Mouse (Mus musculus) NIH3T3 (cell line): ENCODE results near the gene Actn1.

ENCODE experiments used
- DNase-seq: peaks from one replicate; pipeline ENCODE4 v3.0.0-alpha.2; 2012; ENCODE audit warnings: low read depth

Actn1 gene

GRCm38 (mm10) chr12:80135173-80135572, 125.0 kb downstream of the Actn1 start:
- peak; percentile 69 for DNase-seq

DNA sequence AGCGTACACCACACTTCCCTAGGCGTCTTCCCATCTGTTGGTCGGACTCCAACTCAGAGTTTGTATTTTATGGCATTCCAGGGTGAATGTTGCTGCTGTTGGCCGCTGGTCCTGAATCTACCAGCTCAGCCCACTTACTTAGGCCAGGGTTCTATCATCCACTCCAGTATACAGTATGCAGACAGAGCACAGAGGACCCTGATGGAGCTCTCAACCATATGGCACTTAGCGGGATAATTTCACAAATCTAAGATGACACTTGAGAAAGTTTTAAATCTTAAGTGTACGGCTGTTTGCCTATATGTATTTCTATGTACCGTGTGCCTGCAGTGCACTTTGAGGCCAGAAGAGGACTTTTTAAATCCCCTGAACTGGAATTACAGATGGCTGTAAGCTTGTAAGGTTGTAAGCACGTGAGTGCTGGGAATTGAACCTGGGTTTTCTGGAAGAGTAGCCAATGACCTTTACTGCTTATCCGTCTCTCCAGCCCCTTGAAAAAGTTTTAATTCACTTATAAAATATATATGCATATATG, 127.1 kb downstream of the Actn1 start:
- peak; percentile 39 for DNase-seq

DNA sequence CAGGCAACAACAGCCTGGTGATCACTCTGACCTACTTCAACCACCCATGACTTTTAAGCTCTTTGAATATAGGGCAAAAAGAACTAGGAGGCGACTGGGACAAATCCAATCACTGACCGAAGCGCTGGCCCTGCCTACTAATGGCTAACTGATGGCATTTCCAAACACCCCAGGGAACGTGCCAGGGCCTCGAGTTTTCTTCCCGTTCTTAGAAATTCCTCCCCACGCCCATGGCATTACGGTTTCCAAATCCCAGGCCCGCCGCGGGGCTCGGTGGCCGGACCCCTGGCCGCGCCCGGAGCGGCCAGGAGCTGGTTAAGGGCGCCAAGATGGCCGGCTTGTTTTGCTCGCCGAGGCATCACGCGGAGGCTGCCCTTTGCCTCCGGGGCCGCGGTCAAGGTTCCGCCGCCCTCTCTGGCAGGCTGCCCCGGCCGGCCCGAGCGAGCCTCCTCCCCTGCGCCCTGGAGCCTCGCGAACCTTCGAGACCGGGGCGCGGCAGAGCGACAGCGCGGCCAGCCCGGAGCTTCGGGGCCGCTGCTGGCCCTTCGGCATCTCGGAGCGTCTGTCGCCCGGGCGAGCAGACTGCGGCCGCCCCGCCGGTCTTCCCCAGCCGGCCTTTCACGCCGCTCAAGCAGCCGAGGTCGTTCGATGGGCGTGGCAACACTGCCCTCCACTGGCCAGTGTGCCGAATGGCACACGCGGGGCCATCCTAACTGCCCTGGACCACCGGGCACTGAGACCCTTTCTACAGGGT, 127.7 kb downstream of the Actn1 start:
- DNase-seq: peak; percentile 93

DNA sequence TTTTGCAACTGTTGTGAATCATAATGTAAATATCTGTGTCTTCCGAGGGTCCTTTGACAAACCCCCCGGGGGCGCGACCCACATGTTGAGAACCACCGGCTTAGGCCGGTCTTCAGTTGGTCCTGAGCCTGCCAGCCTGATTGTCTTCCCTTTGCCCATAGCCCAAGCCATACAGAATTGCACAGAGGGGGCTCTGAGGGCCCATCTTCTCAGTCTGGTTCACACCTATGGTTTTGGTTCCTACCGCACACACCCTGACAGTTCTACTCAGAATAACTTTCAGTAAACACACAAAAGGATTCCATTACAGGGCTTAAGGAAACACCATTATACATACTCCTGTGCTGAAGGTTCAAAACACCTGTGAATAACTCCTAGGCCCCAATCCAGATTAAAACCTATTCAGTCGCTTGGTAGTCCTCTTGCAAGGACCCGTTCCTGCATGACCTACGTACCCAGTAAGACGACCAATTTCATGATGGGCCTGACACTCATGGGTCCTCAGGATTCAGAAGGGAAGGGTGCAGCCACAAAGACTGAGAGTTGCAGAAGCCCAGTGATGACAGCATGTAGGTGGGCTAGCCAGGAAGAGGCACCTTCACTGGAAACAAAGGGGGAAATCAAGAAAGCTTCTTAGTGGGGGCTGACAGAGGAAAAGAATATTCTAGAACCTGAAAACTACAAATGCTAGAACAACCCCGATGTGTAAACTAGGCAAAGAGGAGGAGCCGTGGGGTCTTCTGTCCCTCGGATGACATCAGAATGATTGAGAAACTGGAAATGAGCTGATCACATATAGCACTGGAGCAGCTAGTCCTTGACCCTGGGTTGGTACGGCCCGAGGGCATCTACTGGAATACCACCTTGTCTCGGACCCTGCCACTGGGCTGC, 128.6 kb downstream of the Actn1 start:
- no peak for DNase-seq

DNA sequence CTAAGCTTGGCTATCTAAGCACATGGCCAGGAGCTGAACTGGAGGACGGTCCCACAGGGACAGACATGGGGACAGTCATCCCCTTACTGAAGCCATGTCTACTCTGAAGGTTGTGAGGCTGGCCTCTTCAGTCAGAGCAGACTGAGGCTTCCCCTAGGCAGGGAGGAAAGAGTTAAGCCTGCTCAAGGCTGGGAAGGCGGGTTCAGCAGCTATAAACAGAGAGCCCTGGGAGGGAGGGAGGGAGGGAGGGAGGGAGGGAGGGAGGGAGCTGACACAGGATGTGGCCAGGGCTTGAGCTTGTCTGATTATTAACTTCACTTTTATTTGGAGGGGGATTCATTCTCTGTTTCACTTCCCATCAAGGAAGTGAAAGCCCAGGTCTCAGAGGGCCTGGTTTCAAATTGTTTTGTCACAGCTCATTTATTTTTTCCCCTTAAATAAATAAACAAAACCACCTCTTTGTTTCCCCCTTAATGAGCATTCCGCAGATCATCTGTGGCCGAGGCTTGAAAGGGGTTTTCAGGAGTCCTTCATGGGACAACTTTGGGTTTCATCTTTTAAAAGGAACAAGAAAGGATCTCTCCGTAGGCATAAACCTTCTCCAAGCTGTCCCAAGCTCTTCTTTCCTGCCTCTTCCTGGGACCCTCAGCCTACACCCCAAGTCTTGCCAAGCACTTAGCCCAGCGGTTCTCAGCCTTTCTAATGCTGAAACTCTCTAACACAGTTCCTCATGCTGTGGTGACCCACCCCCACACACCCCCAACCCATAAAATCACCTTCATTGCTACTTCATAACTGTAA, 129.4 kb downstream of the Actn1 start:
- peak; percentile 45 for DNase-seq

DNA sequence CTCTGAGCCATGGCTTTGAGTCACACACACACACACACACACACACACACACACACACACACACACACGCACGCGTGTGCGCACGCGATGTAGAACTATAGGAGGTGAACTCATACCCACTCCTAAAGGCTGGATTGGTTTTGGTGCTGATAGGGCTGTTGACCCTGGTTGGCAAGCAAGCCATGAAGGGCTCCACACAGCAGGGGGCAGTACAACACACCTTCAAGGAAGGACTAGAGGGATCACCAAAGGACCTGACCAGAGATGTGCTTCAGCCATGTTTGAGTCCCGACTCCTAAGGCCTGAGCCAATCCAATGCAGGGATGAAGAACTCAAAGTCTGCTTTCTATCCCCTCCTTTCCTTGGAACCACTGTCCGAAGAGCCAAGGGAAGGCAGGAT, 130.6 kb downstream of the Actn1 start:
- peak; percentile 38 for DNase-seq

DNA sequence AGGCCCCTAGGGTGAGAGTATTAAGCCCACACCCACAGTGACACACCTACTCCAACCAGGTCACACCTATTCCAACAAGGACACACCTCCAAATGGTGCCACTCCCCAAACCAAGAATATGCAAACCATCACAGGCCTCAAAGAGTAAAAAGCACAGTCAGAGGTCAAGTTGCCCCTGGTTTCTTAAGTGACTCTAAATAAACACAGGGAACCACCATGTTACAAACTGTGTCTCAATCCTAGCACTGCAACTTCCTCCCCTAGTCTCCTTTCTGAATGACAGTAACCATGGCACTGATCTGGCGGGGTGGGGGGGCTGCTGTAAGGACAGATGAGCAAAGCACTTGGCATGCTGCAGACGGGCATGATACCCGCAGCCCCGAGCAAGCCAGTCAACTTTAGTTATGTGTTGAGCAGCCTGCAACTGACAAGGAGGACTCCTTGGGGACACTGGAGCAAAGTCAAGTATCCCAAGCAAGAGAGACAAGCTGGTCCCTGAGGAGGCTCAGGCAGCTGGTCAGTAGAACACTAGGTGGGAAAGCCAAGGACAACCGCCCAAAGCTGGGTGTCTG, 132.9 kb downstream of the Actn1 start:
- DNase-seq: no peak

GRCm38 (mm10) chr12:80125316-80125715, 134.9 kb downstream of the Actn1 start:
- DNase-seq: no peak

DNA sequence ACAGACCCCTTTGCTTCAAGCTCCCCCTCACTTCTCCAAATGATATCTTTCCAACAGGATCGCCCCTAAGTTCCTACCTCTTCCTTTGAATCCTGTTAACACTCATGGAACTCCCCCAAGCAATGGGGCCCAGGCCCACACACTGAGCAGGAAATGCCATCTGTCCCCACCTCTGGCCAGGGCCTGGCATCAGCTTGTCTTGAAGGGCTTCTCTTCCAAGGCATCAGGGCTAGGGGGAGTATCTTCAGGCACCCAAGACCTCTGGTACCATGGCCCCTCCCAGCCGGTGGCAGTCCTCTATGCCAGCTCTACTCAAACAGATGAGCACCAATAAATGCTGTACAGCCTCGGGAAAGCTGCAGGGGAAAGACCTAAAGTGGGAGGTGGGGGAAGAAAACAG, 135.4 kb downstream of the Actn1 start:
- no peak for DNase-seq

DNA sequence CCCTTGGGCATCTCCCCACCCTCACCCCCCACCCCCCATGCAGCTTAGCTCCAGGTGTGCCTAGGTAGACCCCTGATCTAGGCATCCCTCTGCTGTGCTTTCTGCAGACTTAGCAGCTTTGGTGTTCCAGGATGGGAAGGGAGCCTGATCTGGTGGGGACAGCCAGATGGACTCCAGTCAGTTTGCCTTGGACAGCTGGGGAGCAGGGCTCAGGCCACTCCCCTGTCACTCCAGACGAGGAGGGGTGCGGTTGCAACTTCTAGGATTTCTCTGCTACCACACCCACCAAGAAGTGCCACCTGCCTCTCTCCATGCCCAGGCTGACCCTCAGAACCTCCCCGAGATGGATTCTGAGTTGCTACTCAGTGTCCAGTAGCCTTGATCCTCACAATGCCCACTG, 136.0 kb downstream of the Actn1 start:
- DNase-seq: no peak

DNA sequence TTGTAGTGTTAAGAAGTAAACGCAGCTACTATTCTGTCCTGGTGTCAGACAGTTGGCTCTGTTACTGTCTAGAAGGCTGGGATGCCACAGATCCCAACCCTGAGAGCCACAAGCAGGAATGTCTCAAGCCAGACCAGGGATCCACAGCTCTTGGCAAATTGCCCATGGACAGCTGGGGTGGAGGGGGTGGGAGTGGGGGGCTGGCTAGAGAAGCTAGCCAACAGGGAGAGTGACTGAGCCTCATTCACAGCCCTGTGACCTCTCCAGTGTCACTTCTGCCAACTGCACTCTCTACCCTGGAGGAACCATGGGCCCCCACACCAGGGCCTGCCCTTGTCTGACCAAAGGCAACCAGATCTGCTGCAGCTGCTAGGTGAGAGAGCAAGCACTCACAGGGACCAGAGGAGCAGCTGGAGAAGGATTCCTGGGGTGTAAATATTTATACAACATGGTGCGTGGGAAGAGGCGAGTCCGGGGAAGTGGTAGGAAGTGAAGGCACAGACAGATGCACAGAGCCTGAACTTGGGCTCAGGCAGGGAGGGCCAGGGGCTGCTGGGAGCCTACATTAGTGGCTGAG, 136.9 kb downstream of the Actn1 start:
- DNase-seq: no peak

DNA sequence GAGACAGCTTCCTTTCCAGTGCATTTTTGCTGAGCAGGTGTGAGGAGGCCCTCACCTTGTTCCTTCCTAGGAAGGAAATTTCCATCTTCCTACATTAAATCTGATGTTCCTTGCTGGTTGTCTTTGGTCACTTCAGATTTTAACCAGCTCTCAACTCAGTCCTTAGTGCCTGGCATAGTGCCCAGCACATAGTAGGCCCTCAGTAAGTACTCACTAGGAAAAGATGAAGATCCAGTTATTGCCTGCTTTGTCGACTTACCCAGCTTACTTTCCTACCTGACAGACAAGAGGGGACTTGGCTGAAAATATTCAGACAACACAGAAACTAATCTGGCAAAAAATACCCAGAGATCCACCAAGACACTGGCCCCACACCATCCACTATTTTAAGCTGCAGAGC, 138.7 kb downstream of the Actn1 start:
- no peak for DNase-seq

- DNase-seq: no peak
These were observed 141.6 kb downstream of the Actn1 start for GRCm38 (mm10) chr12:80118588-80118987.
